Mouse (Mus musculus) lung, embryonic 16.5 days (tissue): ENCODE measurements around the gene Hoxa7. TPM values are rescaled to one million over a fixed set of nuclear protein-coding genes. Genes with fewer than 3 reads are reported as not detected.
A peak's percentile ranks its signal among the peaks of the same experiment; 100 is the strongest.

Experiments
- microRNA counts: library from miRNA; unstranded; fragments of <30 nt; microRNA quantifications from one replicate; lab custom pipeline; 2016
- microRNA-seq: library from miRNA; unstranded; fragments of <30 nt; microRNA quantifications from one replicate; pipeline ENCODE4, GENCODE M21; 2016
- polyA plus RNA-seq: library from polyadenylated mRNA; unstranded; fragments of >200 nt; fragmentation: Nextera tagmentation; extraction: Ambion mirVana; gene quantifications from 2 replicates; pipeline ENCODE4 v1.2.1, GENCODE M21; 2015

Hoxa7 gene
- polyA plus RNA-seq, 1 experiment from 2014 or later: 5.8 TPM

MicroRNAs within 50 kb of the gene (microRNA counts, 519-probe panel; counts per million panel counts)
- 1,826 counts per million, percentile 30 among the panel's probes with 10 or more counts for microRNA mmu-miR-196b (lab: Ali Mortazavi, UCI)

Small RNAs within 50 kb of the gene (microRNA-seq; reads per million reads assigned to microRNA genes)
- gene Mir196b: 56.3 reads per million, percentile 44 among the genes with 10 or more reads in this experiment

Other genes starting within 250 kb of the Hoxa7 start
- gene Skap2, start 209.3 kb downstream of the Hoxa7 start, polyA plus RNA-seq: 68.7 and 71.7 TPM in 2 replicates
- gene Hoxa1, start 63.5 kb downstream of the Hoxa7 start, polyA plus RNA-seq: 1.4 and 1.6 TPM in 2 replicates
- 9.5 and 10.2 TPM in 2 replicates for gene Hoxa2, start 57.0 kb downstream of the Hoxa7 start, polyA plus RNA-seq
- gene 5730596B20Rik, start 44.4 kb downstream of the Hoxa7 start, polyA plus RNA-seq: 2.4 and 2.5 TPM in 2 replicates
- gene Hoxa4, start 30.1 kb downstream of the Hoxa7 start, polyA plus RNA-seq: 2.4 and 2.7 TPM in 2 replicates
- 32.3 and 36.3 TPM in 2 replicates for gene Hoxa5, start 17.3 kb downstream of the Hoxa7 start, polyA plus RNA-seq
- gene Hoxa6, start 13.1 kb downstream of the Hoxa7 start, polyA plus RNA-seq: 2.0 and 2.2 TPM in 2 replicates
- gene Hoxa3, start 8.5 kb downstream of the Hoxa7 start, polyA plus RNA-seq: 6.6 and 7.6 TPM in 2 replicates
- not detected in 2 replicates for gene Gm28308, start 8.5 kb downstream of the Hoxa7 start, polyA plus RNA-seq
- 0.06 and 0.41 TPM in 2 replicates for gene Hoxa9, start 9.2 kb upstream of the Hoxa7 start, polyA plus RNA-seq
- gene Hoxa10, start 19.0 kb upstream of the Hoxa7 start, polyA plus RNA-seq: 0.21 TPM in 1 of 2 replicates, not detected in the other
- not detected in 2 replicates for gene Hoxa11, start 24.0 kb upstream of the Hoxa7 start, polyA plus RNA-seq
- not detected in 2 replicates for gene Hoxa13, start 39.0 kb upstream of the Hoxa7 start, polyA plus RNA-seq
- not detected in 2 replicates for gene Evx1, start 91.6 kb upstream of the Hoxa7 start, polyA plus RNA-seq